Mouse (Mus musculus): ENCODE results near the gene Gpatch2. TPM values are rescaled to one million over a fixed set of nuclear protein-coding genes. Genes with fewer than 3 reads are reported as not detected.

Gpatch2 gene
- polyA plus RNA-seq, 1 experiment from 2014 or later = 11.2 TPM

DNA sequence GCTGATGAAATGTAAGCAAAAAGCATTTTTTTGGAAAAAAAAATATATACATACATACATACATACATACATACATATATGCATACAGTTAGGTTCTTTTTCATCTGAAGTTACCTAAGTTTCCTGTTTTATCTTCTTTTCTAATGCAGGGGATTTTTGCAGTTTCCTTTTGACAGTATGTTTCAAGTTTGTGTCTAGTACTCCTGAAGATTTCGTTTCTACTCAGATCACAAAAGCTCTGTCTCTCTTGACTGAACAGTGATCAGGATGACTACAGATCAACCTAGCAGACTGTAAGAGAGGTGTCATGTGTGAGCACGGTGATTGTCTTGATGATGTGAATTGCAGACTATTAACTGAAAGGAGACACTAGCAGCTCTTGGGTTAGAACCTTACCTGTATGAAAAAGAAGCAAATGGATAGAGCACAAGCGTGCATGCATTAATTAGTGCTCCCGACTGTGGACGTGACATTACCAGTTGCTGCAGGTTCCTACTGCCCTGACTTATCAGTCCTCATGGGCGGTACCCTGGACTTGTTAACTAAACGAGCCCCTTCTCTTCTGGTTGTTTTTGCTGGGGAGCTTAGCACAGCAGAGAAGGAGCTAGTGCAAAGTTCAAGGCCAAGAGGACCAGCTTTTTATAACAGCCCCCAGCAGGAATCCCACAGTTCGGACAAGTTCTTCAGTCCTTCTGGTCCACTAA is 107.3 kb downstream of the Gpatch2 start:
- ATAC-seq (replicated peaks; ENCODE audit: extremely low read depth, insufficient read depth, low FRiP score) = no peak
- Histone ChIP-seq H3K4me3 (ENCODE audit: low read length) (no peak overlapping the region), H3K4me2 (ENCODE audit: low read depth, low read length) (no peak overlapping the region), H3K27me3 (ENCODE audit: control insufficient read depth, insufficient read depth, low read length) (no peaks in the 10 kb centered on the region), H3K36me3 (ENCODE audit: control insufficient read depth, insufficient read depth) (peaks cover 2% of the 10 kb centered on the region; the same call in 1 of the 2 replicates), H3K9ac (ENCODE audit: low read length) (no peak overlapping the region), H3K4me1 (ENCODE audit: control insufficient read depth, insufficient read depth, low read length) (peaks cover 7% of the 10 kb centered on the region), H3K9me3 (replicated peaks; ENCODE audit: control insufficient read depth, low read length) (no peaks in the 10 kb centered on the region), H3K27ac (ENCODE audit: low read length) (no peak overlapping the region)
- WGBS = 79% methylated on average over 8 of the region's 8 CpGs

DNA sequence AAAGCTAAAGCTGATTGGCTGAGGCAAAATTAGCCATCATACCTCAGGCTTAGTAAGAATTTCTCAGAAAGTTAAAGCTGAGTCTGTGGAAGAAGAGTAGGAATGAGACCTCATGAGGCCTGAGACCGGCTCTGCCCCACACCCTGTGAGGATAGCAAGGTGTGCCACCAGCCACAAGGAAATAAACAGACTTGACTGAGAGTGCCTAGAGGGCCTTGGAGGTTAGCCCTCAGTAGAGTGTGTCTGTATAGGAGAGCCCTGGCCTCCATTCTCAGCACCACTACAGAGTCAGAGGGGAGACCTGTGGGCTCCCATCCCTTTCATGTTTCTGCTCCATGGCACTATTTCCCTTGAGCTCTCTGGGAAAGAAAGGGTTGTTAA is 107.9 kb downstream of the Gpatch2 start:
- H3K4me1 ChIP-seq (ENCODE audit: control insufficient read depth, insufficient read depth, low read length) = peaks cover 5% of the 10 kb centered on the region
- H3K9me3 ChIP-seq (replicated peaks; ENCODE audit: control insufficient read depth, low read length) = no peaks in the 10 kb centered on the region
- H3K9ac ChIP-seq (ENCODE audit: low read length) = no peak overlapping the region
- WGBS = 84% methylated on average over 1 of the region's 1 CpGs
- no peak for ATAC-seq (replicated peaks; ENCODE audit: extremely low read depth, insufficient read depth, low FRiP score)
- H3K4me2 ChIP-seq (ENCODE audit: low read depth, low read length) = no peak overlapping the region
- H3K36me3 ChIP-seq (ENCODE audit: control insufficient read depth, insufficient read depth) = peaks cover 2% of the 10 kb centered on the region; the same call in 1 of the 2 replicates
- H3K4me3 ChIP-seq (ENCODE audit: low read length) = no peak overlapping the region
- H3K27ac ChIP-seq (ENCODE audit: low read length) = no peak overlapping the region
- no peaks in the 10 kb centered on the region for H3K27me3 ChIP-seq (ENCODE audit: control insufficient read depth, insufficient read depth, low read length)

DNA sequence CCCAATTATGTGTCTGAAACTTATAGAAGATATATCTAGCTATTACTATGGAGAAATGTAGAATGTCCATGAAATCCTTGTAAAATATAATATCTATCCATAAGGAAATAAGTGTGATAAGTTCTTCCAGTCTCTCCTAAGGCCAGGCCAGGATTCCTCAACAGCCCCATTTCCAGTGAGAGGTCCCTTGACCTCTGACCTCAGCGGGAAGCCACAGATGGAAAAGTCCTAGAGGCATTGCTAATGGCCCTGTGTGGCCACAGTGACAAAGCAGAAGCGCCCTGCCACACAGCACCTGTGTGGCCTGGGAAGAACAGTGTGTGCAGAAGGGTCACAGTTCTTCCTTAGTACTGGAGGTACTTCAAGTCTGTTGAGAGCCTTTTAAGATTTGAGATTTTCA is 127.2 kb downstream of the Gpatch2 start:
- 63% methylated on average over 2 of the region's 2 CpGs for WGBS
- no peak for ATAC-seq (replicated peaks; ENCODE audit: extremely low read depth, insufficient read depth, low FRiP score)

DNA sequence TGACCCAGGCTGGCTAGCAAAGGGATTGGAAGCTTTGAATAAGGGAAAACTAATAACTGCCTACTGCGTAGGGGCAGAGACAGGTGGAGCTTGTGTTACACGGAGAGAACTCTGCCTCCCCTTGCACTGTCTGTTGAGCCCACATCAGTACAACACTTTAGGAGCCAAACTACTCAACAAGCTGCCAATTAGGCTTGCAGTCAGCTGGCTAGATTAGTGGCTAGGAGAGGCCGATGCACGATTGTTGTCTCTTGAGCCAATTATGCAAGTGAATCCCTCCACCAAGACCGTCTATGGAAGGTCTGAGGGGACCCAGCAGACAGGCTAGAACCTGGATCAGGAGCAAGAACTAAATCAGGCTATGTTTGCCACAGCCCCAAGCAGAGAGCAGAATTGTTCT is 129.8 kb downstream of the Gpatch2 start:
- ATAC-seq (replicated peaks; ENCODE audit: extremely low read depth, insufficient read depth, low FRiP score) = no peak
- no peaks in the 10 kb centered on the region for H3K27me3 ChIP-seq (ENCODE audit: control insufficient read depth, insufficient read depth, low read length)
- 83% methylated on average over 5 of the region's 5 CpGs for WGBS
- no peak overlapping the region for H3K27ac ChIP-seq (ENCODE audit: low read length)
- no peak overlapping the region for H3K4me2 ChIP-seq (ENCODE audit: low read depth, low read length)
- H3K4me1 ChIP-seq (ENCODE audit: control insufficient read depth, insufficient read depth, low read length) = no peaks in the 10 kb centered on the region
- no peak overlapping the region for H3K4me3 ChIP-seq (ENCODE audit: low read length)
- H3K9me3 ChIP-seq (replicated peaks; ENCODE audit: control insufficient read depth, low read length) = no peaks in the 10 kb centered on the region
- H3K9ac ChIP-seq (ENCODE audit: low read length) = no peak overlapping the region
- peaks cover 10% of the 10 kb centered on the region for H3K36me3 ChIP-seq (ENCODE audit: control insufficient read depth, insufficient read depth)

More for the DNA sequence above, 127.2 kb downstream of the Gpatch2 start:
- Histone ChIP-seq H3K4me2 (ENCODE audit: low read depth, low read length) (no peak overlapping the region), H3K9me3 (replicated peaks; ENCODE audit: control insufficient read depth, low read length) (no peaks in the 10 kb centered on the region), H3K36me3 (ENCODE audit: control insufficient read depth, insufficient read depth) (peaks cover 3% of the 10 kb centered on the region; the same call in 1 of the 2 replicates), H3K4me1 (ENCODE audit: control insufficient read depth, insufficient read depth, low read length) (no peaks in the 10 kb centered on the region), H3K4me3 (ENCODE audit: low read length) (no peak overlapping the region), H3K27ac (ENCODE audit: low read length) (no peak overlapping the region), H3K9ac (ENCODE audit: low read length) (no peak overlapping the region), H3K27me3 (ENCODE audit: control insufficient read depth, insufficient read depth, low read length) (no peaks in the 10 kb centered on the region)

DNA sequence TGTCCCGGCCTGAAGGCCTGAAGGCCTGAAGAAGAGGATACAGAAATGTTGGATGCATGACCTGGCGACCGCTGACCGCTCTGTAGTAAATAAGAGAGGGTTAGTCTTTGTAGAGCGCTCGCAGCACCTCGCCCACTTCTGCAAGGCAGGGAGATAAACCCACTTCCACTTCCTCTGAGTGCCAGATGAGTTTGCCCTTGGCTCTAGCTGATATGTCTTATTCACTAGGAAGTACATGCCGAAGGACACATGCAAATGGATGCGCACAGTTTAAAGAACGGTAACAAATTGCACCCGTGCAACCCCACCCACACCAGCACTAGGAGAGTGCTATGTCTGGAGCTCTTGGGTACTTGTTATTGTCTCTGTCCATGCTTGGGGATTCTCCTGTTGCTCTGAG is 131.6 kb downstream of the Gpatch2 start:
- Histone ChIP-seq H3K27ac (ENCODE audit: low read length) (no peak overlapping the region), H3K4me1 (ENCODE audit: control insufficient read depth, insufficient read depth, low read length) (no peaks in the 10 kb centered on the region), H3K27me3 (ENCODE audit: control insufficient read depth, insufficient read depth, low read length) (no peaks in the 10 kb centered on the region), H3K4me3 (ENCODE audit: low read length) (no peak overlapping the region), H3K36me3 (ENCODE audit: control insufficient read depth, insufficient read depth) (peaks cover 8% of the 10 kb centered on the region), H3K9me3 (replicated peaks; ENCODE audit: control insufficient read depth, low read length) (no peaks in the 10 kb centered on the region), H3K4me2 (ENCODE audit: low read depth, low read length) (no peak overlapping the region), H3K9ac (ENCODE audit: low read length) (no peak overlapping the region)
- 83% methylated on average over 11 of the region's 11 CpGs for WGBS
- no peak for ATAC-seq (replicated peaks; ENCODE audit: extremely low read depth, insufficient read depth, low FRiP score)

DNA sequence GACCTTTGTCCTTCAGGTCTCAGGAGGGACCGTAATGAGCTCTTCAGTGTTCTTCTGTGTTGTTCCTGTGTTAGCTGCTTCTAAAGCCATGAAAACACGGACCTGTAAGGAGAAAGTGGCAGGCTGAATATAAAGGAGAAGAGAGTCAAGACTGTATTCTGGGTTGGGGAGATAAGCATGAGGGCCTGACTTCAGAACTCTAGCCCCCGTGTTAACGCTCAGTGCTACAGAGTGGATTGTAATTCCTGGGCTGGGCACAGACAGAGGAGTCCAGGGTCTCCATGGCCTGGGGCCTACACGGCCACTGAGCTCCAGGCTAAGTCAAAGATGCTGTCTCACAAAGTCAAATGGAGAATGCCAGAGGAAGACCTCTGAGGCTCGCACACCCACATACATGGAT is 132.3 kb downstream of the Gpatch2 start:
- Histone ChIP-seq H3K9ac (ENCODE audit: low read length) (no peak overlapping the region), H3K4me1 (ENCODE audit: control insufficient read depth, insufficient read depth, low read length) (no peaks in the 10 kb centered on the region), H3K36me3 (ENCODE audit: control insufficient read depth, insufficient read depth) (peaks cover 11% of the 10 kb centered on the region), H3K27ac (ENCODE audit: low read length) (no peak overlapping the region), H3K4me2 (ENCODE audit: low read depth, low read length) (no peak overlapping the region), H3K27me3 (ENCODE audit: control insufficient read depth, insufficient read depth, low read length) (no peaks in the 10 kb centered on the region), H3K9me3 (replicated peaks; ENCODE audit: control insufficient read depth, low read length) (no peaks in the 10 kb centered on the region), H3K4me3 (ENCODE audit: low read length) (no peak overlapping the region)
- no peak for ATAC-seq (replicated peaks; ENCODE audit: extremely low read depth, insufficient read depth, low FRiP score)
- WGBS = 80% methylated on average over 6 of the region's 6 CpGs

DNA sequence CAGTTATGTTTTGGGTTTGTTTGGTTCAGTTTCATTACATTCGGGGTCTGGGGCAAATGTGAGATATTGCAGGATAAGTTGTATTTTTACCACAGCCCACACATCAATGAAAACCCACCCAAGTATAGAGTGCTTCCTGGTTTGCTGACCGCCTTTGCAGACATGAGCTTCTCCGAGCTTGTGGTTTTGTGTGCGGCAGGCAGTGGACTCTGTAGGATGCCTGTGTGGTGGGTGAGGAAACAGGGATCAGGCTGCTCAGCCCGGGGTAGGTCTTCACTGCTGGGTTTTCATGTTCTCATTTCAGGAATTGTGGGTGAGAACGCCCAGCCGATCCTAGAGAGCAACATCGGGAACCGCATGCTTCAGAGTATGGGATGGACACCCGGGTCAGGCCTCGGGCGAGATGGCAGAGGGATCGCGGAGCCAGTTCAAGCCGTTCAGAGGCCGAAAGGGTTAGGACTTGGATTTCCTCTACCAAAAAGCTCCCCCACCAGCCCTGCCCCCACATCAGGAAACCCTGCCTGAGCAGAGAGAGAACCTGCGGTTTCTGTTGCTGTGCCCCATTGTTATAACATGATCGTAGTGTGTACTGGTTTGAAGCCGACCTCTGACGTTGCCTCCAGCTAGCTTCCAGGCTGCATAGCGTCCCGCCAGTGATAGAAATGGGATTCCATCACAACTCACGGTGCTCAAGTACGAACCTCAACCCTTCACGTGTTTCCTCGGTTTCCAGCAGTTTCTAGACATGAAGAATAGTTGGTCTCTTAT is 132.9 kb downstream of the Gpatch2 start:
- H3K4me1 ChIP-seq (ENCODE audit: control insufficient read depth, insufficient read depth, low read length) = no peaks in the 10 kb centered on the region
- no peak overlapping the region for H3K27ac ChIP-seq (ENCODE audit: low read length)
- no peak overlapping the region for H3K9ac ChIP-seq (ENCODE audit: low read length)
- no peaks in the 10 kb centered on the region for H3K9me3 ChIP-seq (replicated peaks; ENCODE audit: control insufficient read depth, low read length)
- 0 out of 2 replicates have a peak overlapping the region, but pooled peaks have one; percentile 17 for H3K4me2 ChIP-seq (ENCODE audit: low read depth, low read length)
- peaks cover 11% of the 10 kb centered on the region for H3K36me3 ChIP-seq (ENCODE audit: control insufficient read depth, insufficient read depth)
- 88% methylated on average over 26 of the region's 26 CpGs for WGBS
- H3K27me3 ChIP-seq (ENCODE audit: control insufficient read depth, insufficient read depth, low read length) = no peaks in the 10 kb centered on the region
- H3K4me3 ChIP-seq (ENCODE audit: low read length) = no peak overlapping the region
- ATAC-seq (replicated peaks; ENCODE audit: extremely low read depth, insufficient read depth, low FRiP score) = peak; percentile 47; the same call in 1 of the 2 replicates

DNA sequence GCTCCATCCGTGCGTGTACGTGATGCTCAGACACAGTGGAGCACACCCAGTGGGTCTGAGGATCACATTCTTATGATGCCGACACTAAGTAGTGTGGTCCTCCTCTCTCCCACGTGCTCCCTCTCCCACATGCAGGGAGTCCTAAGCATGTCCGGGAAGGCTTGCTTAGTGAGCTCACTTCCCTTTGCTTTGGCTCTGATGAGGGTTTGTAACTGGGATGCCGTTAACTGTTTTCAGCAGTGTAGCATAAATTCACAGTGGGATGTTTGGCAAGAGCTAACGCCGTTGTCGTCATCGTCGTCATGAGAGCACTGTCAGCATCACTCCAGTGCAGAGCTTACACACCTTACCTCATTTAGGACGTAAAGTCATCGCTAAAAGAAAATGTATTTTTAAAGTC is 133.6 kb downstream of the Gpatch2 start:
- no peaks in the 10 kb centered on the region for H3K9me3 ChIP-seq (replicated peaks; ENCODE audit: control insufficient read depth, low read length)
- H3K27ac ChIP-seq (ENCODE audit: low read length) = no peak overlapping the region
- no peak for ATAC-seq (replicated peaks; ENCODE audit: extremely low read depth, insufficient read depth, low FRiP score)
- H3K27me3 ChIP-seq (ENCODE audit: control insufficient read depth, insufficient read depth, low read length) = no peaks in the 10 kb centered on the region
- no peaks in the 10 kb centered on the region for H3K4me1 ChIP-seq (ENCODE audit: control insufficient read depth, insufficient read depth, low read length)
- H3K4me3 ChIP-seq (ENCODE audit: low read length) = no peak overlapping the region
- H3K4me2 ChIP-seq (ENCODE audit: low read depth, low read length) = no peak overlapping the region
- no peak overlapping the region for H3K9ac ChIP-seq (ENCODE audit: low read length)
- 87% methylated on average over 14 of the region's 14 CpGs for WGBS
- peaks cover 11% of the 10 kb centered on the region for H3K36me3 ChIP-seq (ENCODE audit: control insufficient read depth, insufficient read depth)

DNA sequence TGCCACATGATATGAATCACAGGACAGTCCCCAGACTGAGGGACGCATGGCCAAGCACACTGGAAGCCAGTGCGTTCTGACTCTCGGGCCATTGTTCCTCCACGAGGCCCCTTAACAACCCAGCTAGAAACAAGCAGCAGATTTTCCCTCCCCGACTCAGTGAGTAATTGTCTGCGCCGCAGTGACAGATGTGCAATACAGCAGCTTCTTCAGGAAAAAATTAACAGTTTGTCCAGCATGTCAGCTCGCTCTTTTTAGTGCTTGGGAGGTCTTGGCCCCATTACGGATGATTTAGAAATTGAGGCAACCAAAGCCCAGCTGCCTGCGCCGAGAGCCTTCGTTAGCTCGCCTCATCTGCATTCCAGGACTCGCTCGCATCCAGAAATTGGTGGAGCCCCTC is 140.9 kb downstream of the Gpatch2 start:
- Histone ChIP-seq H3K9ac (ENCODE audit: low read length) (no peak overlapping the region), H3K27me3 (ENCODE audit: control insufficient read depth, insufficient read depth, low read length) (no peaks in the 10 kb centered on the region), H3K36me3 (ENCODE audit: control insufficient read depth, insufficient read depth) (0 out of 2 replicates have a peak, but pooled peaks cover 3% of the 10 kb centered on the region), H3K4me2 (ENCODE audit: low read depth, low read length) (no peak overlapping the region), H3K27ac (ENCODE audit: low read length) (no peak overlapping the region), H3K4me1 (ENCODE audit: control insufficient read depth, insufficient read depth, low read length) (no peaks in the 10 kb centered on the region), H3K4me3 (ENCODE audit: low read length) (no peak overlapping the region), H3K9me3 (replicated peaks; ENCODE audit: control insufficient read depth, low read length) (no peaks in the 10 kb centered on the region)
- 93% methylated on average over 15 of the region's 15 CpGs for WGBS
- no peak for ATAC-seq (replicated peaks; ENCODE audit: extremely low read depth, insufficient read depth, low FRiP score)

Measured in heart, embryonic 16.5 days (tissue).